Mouse (Mus musculus) left cerebral cortex, adult 2 months (tissue): ENCODE measurements around the gene Agbl4. TPM values are rescaled to one million over a fixed set of nuclear protein-coding genes. Genes with fewer than 3 reads are reported as not detected.
A peak's percentile ranks its signal among the peaks of the same experiment; 100 is the strongest.

Experiments
- DNase-seq, 2 experiments: peaks; one replicate each; pipeline ENCODE4 v3.0.0; 2021 to 2022; ENCODE audit warnings: low spot score in 2 of 2, mixed read lengths in 1 of 2; ENCODE audit errors: extremely low spot score in 1 of 2
- H3K27ac ChIP-seq: fragments of 200-600 bp; 2 replicates; pipeline ENCODE4 v1.8.1; 2022
- H3K4me3 ChIP-seq: fragments of 200-600 bp; 2 replicates; pipeline ENCODE4 v1.8.1; 2022
- CTCF ChIP-seq: fragments of 200-600 bp; IDR thresholded peaks from 2 replicates; pipeline ENCODE4 v1.8.1; 2022; ENCODE audit warnings: antibody characterized with exemption, mild to moderate bottlenecking, moderate library complexity
- intact Hi-C: fragments of 180-260 bp; cut with DNase I; formaldehyde crosslinking; loops from one replicate; pipeline ENCODE4 v1.15.1; 2025
- total RNA-seq, 2 experiments: library from RNA; stranded (reverse); gene quantifications; 2 replicates each; pipeline ENCODE4 v1.2.3; 2021

Agbl4 gene
- total RNA-seq, 2 experiments from 2014 or later, result 18.6 to 23.6 TPM

GRCm38 (mm10) chr4:111467293-111467773 is 1069.9 kb downstream of the Agbl4 start:
- intact Hi-C loops, result no loop called here
- no peak overlapping the region for H3K4me3 ChIP-seq
- TF ChIP-seq CTCF, result no peak
- no peak for DNase-seq
- 0 out of 2 replicates have a peak overlapping the region, but pooled peaks have one; percentile 10 for H3K27ac ChIP-seq

DNA sequence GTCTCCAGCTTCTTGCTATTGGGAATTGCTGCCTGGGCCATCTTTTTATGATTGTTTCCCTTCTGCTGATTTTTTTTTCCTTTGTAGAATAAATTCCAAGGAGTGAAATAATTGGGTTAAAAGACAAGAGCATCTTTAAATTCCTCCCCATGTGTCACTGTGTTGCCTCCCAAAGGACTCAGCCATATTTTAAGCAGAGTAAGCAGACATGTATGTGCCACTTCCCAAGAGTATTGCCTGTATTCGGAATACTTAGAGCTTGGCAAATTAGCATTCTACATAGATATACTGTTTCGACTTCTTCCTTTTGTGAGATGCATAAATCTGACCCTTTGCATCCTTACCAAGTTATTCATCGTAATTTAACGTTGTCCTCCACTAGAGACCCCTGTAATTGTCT is 1070.3 kb downstream of the Agbl4 start:
- intact Hi-C loops, result no loop called here
- no peak for DNase-seq
- TF ChIP-seq CTCF, result no peak
- H3K4me3 ChIP-seq, result no peak overlapping the region
- H3K27ac ChIP-seq, result no peak overlapping the region

- intact Hi-C loops, result no loop called here
- no peak for TF ChIP-seq CTCF
- Histone ChIP-seq H3K27ac (no peak overlapping the region), H3K4me3 (no peak overlapping the region)
- DNase-seq, result no peak
Measured at GRCm38 (mm10) chr4:111469847-111470246, 1072.4 kb downstream of the Agbl4 start.

GRCm38 (mm10) chr4:111471726-111472125 is 1074.3 kb downstream of the Agbl4 start:
- intact Hi-C loops, result no loop called here

GRCm38 (mm10) chr4:111472511-111472910 is 1075.0 kb downstream of the Agbl4 start:
- intact Hi-C loops, result no loop called here
- DNase-seq, result no peak
- Histone ChIP-seq H3K4me3 (no peak overlapping the region), H3K27ac (no peak overlapping the region)
- no peak for TF ChIP-seq CTCF

More at GRCm38 (mm10) chr4:111471726-111472125, 1074.3 kb downstream of the Agbl4 start:
- no peak for TF ChIP-seq CTCF
- DNase-seq, result no peak
- no peak overlapping the region for H3K4me3 ChIP-seq
- no peak overlapping the region for H3K27ac ChIP-seq

- intact Hi-C loops, result no loop called here
- DNase-seq, result no peak
- no peak overlapping the region for H3K4me3 ChIP-seq
- no peak overlapping the region for H3K27ac ChIP-seq
- no peak for TF ChIP-seq CTCF
Measured at GRCm38 (mm10) chr4:111473014-111473413, 1075.6 kb downstream of the Agbl4 start.

DNA sequence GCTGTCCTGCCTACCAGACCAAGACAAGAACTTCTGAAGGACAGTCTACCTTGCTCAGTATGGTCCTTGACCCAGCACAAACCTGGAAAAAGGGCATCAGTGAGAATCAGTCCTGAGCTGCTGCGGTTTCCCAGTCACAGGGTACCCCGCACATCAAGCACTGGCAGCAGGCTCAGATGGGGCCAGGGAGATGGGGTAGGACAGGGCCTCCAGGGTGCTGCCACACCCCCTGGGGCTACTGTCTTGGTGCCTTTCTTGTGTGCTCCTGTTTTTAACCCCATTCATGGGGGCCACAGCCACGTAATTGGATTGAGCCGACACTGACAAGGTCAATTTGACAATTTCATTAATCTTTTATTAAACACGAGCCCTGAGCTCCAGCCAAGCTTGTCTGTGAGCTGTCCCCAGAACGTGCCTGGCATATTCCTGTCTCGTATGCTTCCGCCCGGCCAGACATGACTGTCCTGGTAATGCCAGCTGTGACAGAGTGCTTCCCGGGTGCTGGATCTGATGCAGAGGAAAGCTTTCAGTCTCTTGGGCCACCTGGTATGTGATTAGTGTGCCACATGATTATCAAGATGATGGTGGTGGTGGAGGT is 1078.0 kb downstream of the Agbl4 start:
- TF ChIP-seq CTCF, result no peak
- Histone ChIP-seq H3K4me3 (no peak overlapping the region), H3K27ac (no peak overlapping the region)
- no peak for DNase-seq
- intact Hi-C loops, result no loop called here

- no peak for TF ChIP-seq CTCF
- Histone ChIP-seq H3K4me3 (no peak overlapping the region), H3K27ac (no peak overlapping the region)
- no peak for DNase-seq
- intact Hi-C loops, result no loop called here
Measured at GRCm38 (mm10) chr4:111477507-111477906, 1080.0 kb downstream of the Agbl4 start.

DNA sequence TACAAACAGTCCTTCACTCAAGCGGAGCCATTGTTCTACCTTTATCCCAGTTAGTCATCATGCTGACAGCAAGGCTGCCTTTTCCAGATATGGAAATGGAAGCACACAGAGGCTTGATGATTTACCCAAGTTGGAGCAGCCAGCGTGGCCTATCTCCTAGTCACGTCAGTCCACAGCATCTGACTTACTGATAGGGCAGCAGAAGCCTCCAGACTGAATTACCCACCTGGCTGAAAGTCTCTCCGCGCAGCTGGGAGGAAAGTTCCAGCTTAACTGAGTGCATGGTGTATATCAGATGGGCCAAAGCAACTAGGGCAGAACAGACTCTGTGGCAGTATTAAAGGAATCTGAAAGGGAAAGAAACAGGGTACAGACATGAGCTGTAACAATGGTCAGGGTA is 1086.0 kb downstream of the Agbl4 start:
- no peak for DNase-seq
- Histone ChIP-seq H3K27ac (no peak overlapping the region), H3K4me3 (no peak overlapping the region)
- intact Hi-C loops, result no loop called here
- no peak for TF ChIP-seq CTCF

- DNase-seq, result no peak
- intact Hi-C loops, result no loop called here
- TF ChIP-seq CTCF, result no peak
- Histone ChIP-seq H3K27ac (no peak overlapping the region), H3K4me3 (no peak overlapping the region)
Measured at GRCm38 (mm10) chr4:111485189-111485588, 1087.7 kb downstream of the Agbl4 start.

- intact Hi-C loops, result no loop called here
Measured at GRCm38 (mm10) chr4:111486187-111486586, 1088.7 kb downstream of the Agbl4 start.

DNA sequence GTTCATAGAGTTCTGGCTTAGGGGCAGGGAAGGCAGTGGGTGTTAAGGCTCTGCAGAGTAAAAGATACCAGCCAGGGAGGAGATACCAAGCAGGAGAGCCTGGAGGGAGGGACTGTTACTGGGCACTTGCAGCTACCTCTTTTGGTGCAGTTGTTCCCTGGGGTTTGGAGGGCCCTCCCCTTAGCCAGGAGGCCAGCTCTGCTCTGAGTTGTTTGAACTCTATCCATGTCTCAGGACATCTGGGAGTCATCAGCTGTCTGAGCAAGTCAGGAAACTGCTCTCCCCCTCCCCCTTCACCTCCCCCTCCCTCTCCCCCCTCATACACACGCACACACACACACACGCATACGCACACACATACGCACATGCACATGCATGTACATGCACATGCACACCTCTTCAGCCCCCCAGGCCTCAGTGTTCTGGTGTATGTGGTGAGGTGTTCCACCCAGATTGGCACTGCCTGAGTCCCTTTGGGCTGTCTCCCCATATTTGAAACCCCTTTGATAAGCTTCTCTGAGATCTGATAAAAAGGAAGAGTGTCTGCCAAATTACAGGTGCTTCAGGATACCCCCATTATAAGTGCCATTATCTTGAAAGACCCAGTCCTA is 1089.9 kb downstream of the Agbl4 start:
- H3K27ac ChIP-seq, result no peak overlapping the region
- no peak for DNase-seq
- intact Hi-C loops, result no loop called here
- TF ChIP-seq CTCF, result no peak
- H3K4me3 ChIP-seq, result no peak overlapping the region

More at GRCm38 (mm10) chr4:111486187-111486586, 1088.7 kb downstream of the Agbl4 start:
- no peak for TF ChIP-seq CTCF
- DNase-seq, result no peak
- no peak overlapping the region for H3K27ac ChIP-seq
- H3K4me3 ChIP-seq, result no peak overlapping the region
